Mouse (Mus musculus): Measurements from ENCODE around the gene Traf3ip1. TPM values are rescaled to one million over a fixed set of nuclear protein-coding genes. Genes with fewer than 3 reads are reported as not detected.

The Traf3ip1 gene
- polyA plus RNA-seq, 1 experiment from 2014 or later: 2.5 TPM

DNA sequence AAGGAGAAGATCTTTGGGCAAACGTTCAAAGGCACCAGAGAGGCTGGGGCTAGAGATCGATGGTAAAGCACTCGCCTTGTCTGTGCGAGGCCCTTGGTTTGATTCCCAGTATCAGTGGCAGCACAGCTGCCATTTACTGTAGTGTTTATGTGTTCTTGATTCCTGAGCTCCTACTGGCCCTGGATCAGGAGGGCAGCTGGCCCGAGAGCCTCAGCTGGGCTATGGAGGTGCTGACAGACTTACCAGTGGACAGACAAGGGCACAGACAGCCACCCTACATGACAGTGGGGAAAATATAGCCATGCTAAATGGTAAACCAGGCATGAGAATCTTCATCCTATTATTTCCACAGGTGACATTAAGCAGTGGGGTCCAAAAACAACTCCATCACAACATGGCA, 43.6 kb upstream of the Traf3ip1 start:
- Histone ChIP-seq H3K36me3 (replicated peaks; ENCODE audit: insufficient read depth, low read length) (peaks cover 29% of the 10 kb centered on the region), H3K27ac (ENCODE audit: low read depth) (no peak overlapping the region), H3K4me3 (ENCODE audit: low read depth, low read length) (no peak overlapping the region), H3K27me3 (ENCODE audit: insufficient read depth, low read length) (no peaks in the 10 kb centered on the region), H3K9ac (replicated peaks) (no peak overlapping the region), H3K4me2 (ENCODE audit: low read depth, low read length) (no peak overlapping the region), H3K4me1 (ENCODE audit: insufficient read depth) (peaks cover 51% of the 10 kb centered on the region), H3K9me3 (ENCODE audit: low read length) (no peaks in the 10 kb centered on the region; the same call in 1 of the 2 replicates)
- WGBS (ENCODE audit: insufficient replicate concordance): 76% methylated on average over 5 of the region's 5 CpGs
- no peak for ATAC-seq
- TF ChIP-seq EP300 (IDR thresholded peaks at IDR 0.05; ENCODE audit: low read depth) (no peak), CTCF (IDR thresholded peaks at IDR 0.05; ENCODE audit: low read depth) (no peak)
- no peak for DNase-seq

- H3K36me3 ChIP-seq (replicated peaks; ENCODE audit: insufficient read depth, low read length): peaks cover 29% of the 10 kb centered on the region
- peak overlapping the region; percentile 7; the same call in 1 of the 2 replicates for H3K27ac ChIP-seq (ENCODE audit: low read depth)
- 50% methylated on average over 5 of the region's 5 CpGs for WGBS (ENCODE audit: insufficient replicate concordance)
- H3K9ac ChIP-seq (replicated peaks): no peak overlapping the region
- TF ChIP-seq CTCF (IDR thresholded peaks at IDR 0.05; ENCODE audit: low read depth) (no peak), EP300 (IDR thresholded peaks at IDR 0.05; ENCODE audit: low read depth) (no peak)
- peaks cover 56% of the 10 kb centered on the region for H3K4me1 ChIP-seq (ENCODE audit: insufficient read depth)
- no peaks in the 10 kb centered on the region for H3K27me3 ChIP-seq (ENCODE audit: insufficient read depth, low read length)
- H3K4me2 ChIP-seq (ENCODE audit: low read depth, low read length): no peak overlapping the region
- no peak overlapping the region for H3K4me3 ChIP-seq (ENCODE audit: low read depth, low read length)
- ATAC-seq (no peak), DNase-seq (no peak)
- H3K9me3 ChIP-seq (ENCODE audit: low read length): no peaks in the 10 kb centered on the region; the same call in 1 of the 2 replicates
Observed at GRCm38 (mm10) chr1:91451547-91452084, 42.8 kb upstream of the Traf3ip1 start.

DNA sequence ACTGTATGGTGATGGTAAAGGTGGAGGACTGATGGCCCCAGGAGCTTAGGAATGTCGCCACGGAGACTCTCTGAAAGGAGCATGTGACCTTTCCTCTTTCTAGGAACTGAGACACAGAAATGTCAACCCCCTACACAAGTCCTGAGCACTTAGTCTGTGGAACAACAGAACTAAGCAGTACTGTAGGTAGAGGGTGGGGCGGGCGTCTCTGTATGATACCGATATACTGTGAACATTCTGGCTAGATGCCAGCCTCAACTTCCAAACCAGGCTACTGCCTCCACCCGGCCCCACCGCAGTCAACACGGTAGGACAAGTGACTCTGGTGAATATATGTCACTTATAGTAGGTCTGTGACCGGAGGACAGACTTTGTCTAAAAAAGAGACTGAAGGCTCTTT, 40.5 kb upstream of the Traf3ip1 start:
- no peaks in the 10 kb centered on the region for H3K27me3 ChIP-seq (ENCODE audit: insufficient read depth, low read length)
- peak; percentile 59 for DNase-seq
- H3K4me2 ChIP-seq (ENCODE audit: low read depth, low read length): peak overlapping the region; percentile 24
- TF ChIP-seq EP300 (IDR thresholded peaks at IDR 0.05; ENCODE audit: low read depth) (no peak), CTCF (IDR thresholded peaks at IDR 0.05; ENCODE audit: low read depth) (no peak)
- ATAC-seq: peak; percentile 12; the same call in 1 of the 2 replicates
- H3K27ac ChIP-seq (ENCODE audit: low read depth): peak overlapping the region; percentile 95
- H3K36me3 ChIP-seq (replicated peaks; ENCODE audit: insufficient read depth, low read length): peaks cover 13% of the 10 kb centered on the region
- WGBS (ENCODE audit: insufficient replicate concordance): 57% methylated on average over 9 of the region's 9 CpGs
- H3K4me1 ChIP-seq (ENCODE audit: insufficient read depth): peaks cover 71% of the 10 kb centered on the region
- no peaks in the 10 kb centered on the region for H3K9me3 ChIP-seq (ENCODE audit: low read length)
- H3K4me3 ChIP-seq (ENCODE audit: low read depth, low read length): no peak overlapping the region
- H3K9ac ChIP-seq (replicated peaks): peak overlapping the region; percentile 48

DNA sequence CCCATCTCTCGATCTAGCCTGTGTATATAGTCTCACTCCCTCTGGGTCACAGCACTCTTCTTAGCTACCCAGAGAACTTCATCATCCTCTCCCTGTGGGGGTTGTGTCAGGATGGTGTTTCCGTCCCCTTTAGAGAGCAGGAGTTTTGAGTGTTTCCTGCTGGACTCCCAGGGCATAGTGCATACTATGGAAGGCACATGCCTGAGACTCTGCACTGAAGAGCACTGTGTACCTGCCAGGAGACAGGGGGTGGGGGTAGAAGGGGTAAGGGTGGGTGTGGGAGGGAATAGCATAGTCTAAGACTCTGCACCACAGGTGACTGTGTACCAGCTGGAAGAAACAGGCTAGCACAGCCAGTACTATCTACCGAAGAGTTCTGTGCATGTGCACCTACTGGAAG, 40.1 kb upstream of the Traf3ip1 start:
- H3K4me1 ChIP-seq (ENCODE audit: insufficient read depth): peaks cover 67% of the 10 kb centered on the region

DNA sequence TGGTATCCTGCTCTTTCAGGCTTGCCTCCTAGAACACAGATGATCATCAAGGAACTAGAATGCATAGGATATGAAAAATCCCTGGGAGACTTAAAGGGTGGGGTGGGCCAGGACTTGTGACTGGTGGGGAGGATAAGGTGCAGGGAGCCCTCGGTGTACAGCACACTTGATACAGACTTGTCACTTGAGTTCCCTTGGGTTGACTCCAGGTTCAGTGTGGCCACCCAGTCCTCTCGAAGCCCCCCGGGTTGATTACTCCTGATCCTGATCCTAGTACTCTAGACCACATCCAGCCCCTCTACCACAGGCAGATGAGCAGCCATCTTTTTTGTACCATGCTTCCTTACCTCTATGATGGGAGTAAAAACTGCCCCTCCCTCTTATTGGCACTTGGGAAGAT, 39.5 kb upstream of the Traf3ip1 start:
- Histone ChIP-seq H3K9ac (replicated peaks) (0 out of 2 replicates have a peak overlapping the region, but pooled peaks have one; percentile 55), H3K4me2 (ENCODE audit: low read depth, low read length) (peak overlapping the region; percentile 90)

More for the DNA sequence above, 40.1 kb upstream of the Traf3ip1 start:
- TF ChIP-seq CTCF (IDR thresholded peaks at IDR 0.05; ENCODE audit: low read depth) (no peak), EP300 (IDR thresholded peaks at IDR 0.05; ENCODE audit: low read depth) (no peak)
- ATAC-seq (no peak), DNase-seq (no peak)
- Histone ChIP-seq H3K9me3 (ENCODE audit: low read length) (no peaks in the 10 kb centered on the region), H3K4me2 (ENCODE audit: low read depth, low read length) (peak overlapping the region; percentile 24), H3K9ac (replicated peaks) (peak overlapping the region; percentile 48), H3K27me3 (ENCODE audit: insufficient read depth, low read length) (no peaks in the 10 kb centered on the region), H3K27ac (ENCODE audit: low read depth) (peak overlapping the region; percentile 95), H3K36me3 (replicated peaks; ENCODE audit: insufficient read depth, low read length) (peaks cover 9% of the 10 kb centered on the region), H3K4me3 (ENCODE audit: low read depth, low read length) (no peak overlapping the region)
- 50% methylated on average over 3 of the region's 3 CpGs for WGBS (ENCODE audit: insufficient replicate concordance)

DNA sequence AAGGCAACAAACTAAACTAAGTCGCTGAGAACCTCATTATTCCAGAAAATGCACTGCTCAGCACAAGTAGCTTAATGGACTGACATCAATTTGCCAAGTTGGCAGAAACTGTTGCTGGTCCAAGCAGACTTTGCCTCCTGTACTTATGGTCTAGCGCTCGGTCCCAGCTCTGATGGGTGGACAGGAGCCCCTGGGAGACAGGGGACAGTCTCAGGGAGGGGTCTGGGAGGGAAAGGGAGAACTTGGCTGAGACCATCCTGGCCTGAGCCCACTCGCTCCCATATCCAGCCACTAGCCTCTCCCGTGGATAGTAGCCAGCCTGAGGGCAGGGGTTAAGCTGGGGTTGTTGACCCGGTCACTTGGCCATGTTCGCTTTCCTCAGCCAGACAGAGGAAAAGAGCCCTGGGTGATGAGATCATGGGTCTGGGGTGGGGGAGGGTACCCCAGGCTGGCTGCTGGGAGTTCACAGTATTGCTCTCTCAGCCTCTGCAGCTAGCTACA, 38.7 kb upstream of the Traf3ip1 start:
- Histone ChIP-seq H3K27ac (ENCODE audit: low read depth) (peak overlapping the region; percentile 95), H3K27me3 (ENCODE audit: insufficient read depth, low read length) (no peaks in the 10 kb centered on the region), H3K4me3 (ENCODE audit: low read depth, low read length) (no peak overlapping the region; the same call in 1 of the 2 replicates), H3K4me2 (ENCODE audit: low read depth, low read length) (peak overlapping the region; percentile 90), H3K9ac (replicated peaks) (peak overlapping the region; percentile 55), H3K4me1 (ENCODE audit: insufficient read depth) (peaks cover 72% of the 10 kb centered on the region), H3K9me3 (ENCODE audit: low read length) (no peaks in the 10 kb centered on the region), H3K36me3 (replicated peaks; ENCODE audit: insufficient read depth, low read length) (no peaks in the 10 kb centered on the region; the same call in 1 of the 2 replicates)
- ATAC-seq (peak; percentile 40), DNase-seq (peak; percentile 83)
- WGBS (ENCODE audit: insufficient replicate concordance): 59% methylated on average over 7 of the region's 7 CpGs
- TF ChIP-seq CTCF (IDR thresholded peaks at IDR 0.05; ENCODE audit: low read depth): no peak
- TF ChIP-seq EP300 (IDR thresholded peaks at IDR 0.05; ENCODE audit: low read depth): peak; percentile 29; the same call in 1 of the 2 replicates

More for the DNA sequence above, 39.5 kb upstream of the Traf3ip1 start:
- H3K9me3 ChIP-seq (ENCODE audit: low read length): no peaks in the 10 kb centered on the region
- TF ChIP-seq EP300 (IDR thresholded peaks at IDR 0.05; ENCODE audit: low read depth): no peak
- no peak for TF ChIP-seq CTCF (IDR thresholded peaks at IDR 0.05; ENCODE audit: low read depth)
- H3K36me3 ChIP-seq (replicated peaks; ENCODE audit: insufficient read depth, low read length): peaks cover 6% of the 10 kb centered on the region; the same call in 1 of the 2 replicates
- DNase-seq (peak; percentile 13), ATAC-seq (no peak)
- H3K27ac ChIP-seq (ENCODE audit: low read depth): peak overlapping the region; percentile 95
- peaks cover 67% of the 10 kb centered on the region for H3K4me1 ChIP-seq (ENCODE audit: insufficient read depth)
- no peaks in the 10 kb centered on the region for H3K27me3 ChIP-seq (ENCODE audit: insufficient read depth, low read length)
- 74% methylated on average over 3 of the region's 3 CpGs for WGBS (ENCODE audit: insufficient replicate concordance)
- no peak overlapping the region for H3K4me3 ChIP-seq (ENCODE audit: low read depth, low read length)
